Mouse (Mus musculus) E14TG2a.4 (cell line): Measurements from ENCODE around the gene Ephb2.

Source experiments
- CTCF ChIP-seq: conservative IDR thresholded peaks from 2 replicates; pipeline ENCODE4 v1.5.1; 2014; ENCODE audit warnings: low read length
- NANOG ChIP-seq: IDR thresholded peaks from 2 replicates; pipeline ENCODE4 v1.6.1; 2014; ENCODE audit warnings: borderline replicate concordance, low read length, mixed read lengths
- POU5F1 ChIP-seq: IDR thresholded peaks from 2 replicates; pipeline ENCODE4 v1.6.1; 2014; ENCODE audit warnings: low read length, borderline replicate concordance

DNA sequence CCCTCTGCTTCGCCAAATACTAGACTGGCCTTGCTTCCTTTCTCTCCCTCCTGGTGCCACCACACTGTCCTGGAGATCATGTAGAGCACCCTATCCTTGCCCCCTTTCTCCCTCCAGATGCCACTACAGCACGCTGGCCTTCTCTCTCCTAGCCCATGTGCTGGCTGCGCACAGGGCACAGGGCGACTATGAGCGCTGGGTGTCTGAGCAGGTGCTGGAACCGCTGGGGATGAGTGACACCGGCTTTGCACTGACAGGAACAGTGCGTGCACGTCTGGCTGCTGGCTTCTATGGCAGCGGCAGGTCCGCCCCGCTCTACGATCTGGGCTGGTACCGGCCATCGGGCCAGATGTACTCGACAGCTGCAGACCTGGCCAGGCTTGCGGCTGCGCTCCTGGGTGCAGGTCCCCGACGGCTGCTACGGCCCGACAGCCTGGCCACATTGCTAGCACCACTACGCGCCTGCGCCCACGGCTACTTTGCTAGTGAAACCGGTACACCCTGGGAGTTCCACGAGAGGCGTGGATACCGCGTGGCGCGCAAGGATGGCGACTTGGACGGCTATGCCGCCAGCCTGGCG, 198.7 kb downstream of the Ephb2 start:
- TF ChIP-seq CTCF (no peak), POU5F1 (no peak), NANOG (no peak)
